Mouse (Mus musculus): ENCODE results near the gene Ncbp3.

DNA sequence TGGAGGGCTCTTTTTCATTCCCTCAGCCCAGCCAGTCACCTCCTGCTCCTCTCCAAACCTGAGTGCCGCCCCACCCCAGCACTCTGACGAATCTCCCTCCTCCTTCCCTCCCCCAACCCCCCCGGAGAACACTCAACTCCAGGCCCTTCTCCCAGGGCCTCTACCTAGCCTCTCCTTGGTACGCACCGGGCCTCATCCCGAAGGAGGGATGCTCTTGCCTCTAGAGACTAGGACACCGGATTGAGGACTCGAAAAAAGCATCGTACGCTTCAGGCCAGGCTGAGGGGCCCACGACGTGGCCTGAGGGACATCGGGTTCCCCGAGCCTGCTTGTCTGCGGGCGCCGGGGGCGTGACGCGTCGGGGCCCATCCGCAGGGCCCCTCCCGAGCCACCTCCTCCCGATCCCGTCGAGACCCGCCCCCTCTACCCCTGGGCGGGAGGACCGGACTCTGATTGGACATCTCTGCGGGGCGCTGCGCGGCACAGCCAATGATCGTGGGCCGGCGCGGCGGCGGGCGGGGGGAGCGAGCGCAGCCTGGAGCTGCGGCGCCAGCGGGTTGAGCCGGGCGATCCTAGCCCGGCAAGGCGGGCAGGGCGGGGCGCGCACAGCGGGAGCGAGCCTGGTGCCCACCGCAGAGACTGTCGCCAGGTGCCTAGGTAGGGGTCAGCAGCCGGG lies 29.0 kb upstream of the Ncbp3 start, which contains the start of gene Camkk1:
- TF ChIP-seq POLR2A (IDR thresholded peaks at IDR 0.05; ENCODE audit: low read depth, low read length) (no peak), CTCF (IDR thresholded peaks at IDR 0.05; ENCODE audit: extremely low read depth, insufficient read depth, insufficient read length, insufficient replicate concordance) (no peak)
